Mouse (Mus musculus) hindbrain, embryonic 13.5 days (tissue): ENCODE measurements around the gene Fbxo4. TPM values are rescaled to one million over a fixed set of nuclear protein-coding genes. Genes with fewer than 3 reads are reported as not detected.

ENCODE experiments used
- ATAC-seq: fragments of 200-750 bp; cut with Nextera tagmentation; 2 replicates; pipeline ENCODE4 v1.8.0; 2017; ENCODE audit warnings: moderate TSS enrichment; ENCODE audit not compliant: low FRiP score
- H3K27ac ChIP-seq: fragments of 300-500 bp; sonication (generic); 2 replicates; pipeline ENCODE4 v1.5.1; 2015; ENCODE audit warnings: inconsistent platforms, mild to moderate bottlenecking, moderate library complexity
- H3K27me3 ChIP-seq: fragments of 300-500 bp; sonication (generic); 2 replicates; pipeline ENCODE4 v1.6.1; 2015; ENCODE audit warnings: mild to moderate bottlenecking, inconsistent platforms
- H3K36me3 ChIP-seq: fragments of 300-500 bp; sonication (generic); 2 replicates; pipeline ENCODE4 v1.6.1; 2015; ENCODE audit warnings: mild to moderate bottlenecking, inconsistent platforms
- H3K4me1 ChIP-seq: fragments of 300-500 bp; sonication (generic); replicated peaks from 2 replicates; pipeline ENCODE4 v1.6.1; 2015; ENCODE audit warnings: inconsistent platforms
- H3K4me2 ChIP-seq: fragments of 300-500 bp; sonication (generic); 2 replicates; pipeline ENCODE4 v1.6.1; 2015; ENCODE audit warnings: inconsistent platforms, mild to moderate bottlenecking, moderate library complexity
- H3K4me3 ChIP-seq: fragments of 300-500 bp; sonication (generic); 2 replicates; pipeline ENCODE4 v1.5.1; 2015; ENCODE audit warnings: mild to moderate bottlenecking, inconsistent platforms
- H3K9ac ChIP-seq: fragments of 300-500 bp; sonication (generic); 2 replicates; pipeline ENCODE4 v1.6.1; 2015; ENCODE audit warnings: mild to moderate bottlenecking, inconsistent platforms
- H3K9me3 ChIP-seq: fragments of 300-500 bp; sonication (generic); 2 replicates; pipeline ENCODE4 v1.6.1; 2016; ENCODE audit warnings: inconsistent platforms
- WGBS: fragments of 180-500 bp; shearing (Covaris S2); methylation state at CpG from one replicate; pipeline ENCODE4 v1.1.7; 2015; 5-methylcytosine and 5-hydroxymethylcytosine counted together
- polyA plus RNA-seq: library from polyadenylated mRNA; unstranded; fragments of >200 nt; fragmentation: Nextera tagmentation; extraction: Ambion mirVana; gene quantifications from 2 replicates; pipeline ENCODE4 v1.2.1, GENCODE M21; 2015

Fbxo4 gene
- 8.2 and 8.3 TPM in 2 replicates for polyA plus RNA-seq

DNA sequence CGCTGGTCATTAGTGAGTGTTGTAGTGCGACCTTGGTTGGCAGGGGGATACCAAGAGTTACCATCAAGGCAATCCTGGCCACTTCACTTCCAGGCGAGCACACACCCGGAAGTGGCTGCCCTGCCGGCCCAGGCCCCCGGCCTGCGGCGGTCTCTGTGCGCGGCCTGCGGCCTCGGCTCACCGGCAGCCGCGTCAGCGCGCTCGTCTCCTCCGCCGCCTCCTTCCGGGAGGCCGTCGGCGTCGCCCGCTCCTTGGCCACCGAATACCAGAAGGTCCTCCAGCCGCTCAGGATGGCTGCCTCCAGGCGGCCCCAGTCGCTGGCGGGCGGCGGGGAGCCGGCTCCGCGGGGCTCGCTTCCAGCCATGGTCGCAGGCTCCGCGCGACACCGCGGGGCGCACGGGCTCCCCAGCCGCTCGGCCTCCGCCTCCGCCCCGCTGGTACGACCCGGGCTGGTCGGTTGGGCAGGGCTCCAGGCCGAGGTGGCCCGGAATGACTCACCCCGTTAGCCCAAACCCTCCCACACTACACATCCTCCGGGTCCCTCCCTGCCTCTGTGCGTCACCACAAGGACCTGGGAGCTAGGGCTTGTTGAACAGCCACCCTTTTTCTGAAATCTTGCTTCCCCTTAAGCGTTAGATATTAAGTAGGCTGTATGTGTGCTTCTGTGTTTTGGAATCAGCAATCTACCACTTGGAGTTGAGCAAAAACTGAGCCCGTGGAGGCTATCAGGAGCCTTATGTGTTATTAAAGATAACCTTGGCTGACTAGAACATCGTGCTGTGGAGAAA, at the start of gene Fbxo4:
Fbxo4 (minus strand) TSS at position 513 of the 788 bp plus-strand sequence.
- ATAC-seq = peak; percentile 96
- peak within 1 kb of the TSS; percentile 64 for H3K4me3 ChIP-seq
- no peaks in the 10 kb centered on the region for H3K9me3 ChIP-seq
- peak within 1 kb of the TSS; percentile 67 for H3K4me2 ChIP-seq
- H3K36me3 ChIP-seq = peaks cover 9% of the 10 kb centered on the region
- peak within 1 kb of the TSS; percentile 94 for H3K9ac ChIP-seq
- peak within 1 kb of the TSS; percentile 97 for H3K27ac ChIP-seq
- H3K27me3 ChIP-seq = no peaks in the 10 kb centered on the region
- H3K4me1 ChIP-seq = peaks cover 7% of the 10 kb centered on the region
- WGBS = 2% methylated on average over 57 of the region's 61 CpGs

DNA sequence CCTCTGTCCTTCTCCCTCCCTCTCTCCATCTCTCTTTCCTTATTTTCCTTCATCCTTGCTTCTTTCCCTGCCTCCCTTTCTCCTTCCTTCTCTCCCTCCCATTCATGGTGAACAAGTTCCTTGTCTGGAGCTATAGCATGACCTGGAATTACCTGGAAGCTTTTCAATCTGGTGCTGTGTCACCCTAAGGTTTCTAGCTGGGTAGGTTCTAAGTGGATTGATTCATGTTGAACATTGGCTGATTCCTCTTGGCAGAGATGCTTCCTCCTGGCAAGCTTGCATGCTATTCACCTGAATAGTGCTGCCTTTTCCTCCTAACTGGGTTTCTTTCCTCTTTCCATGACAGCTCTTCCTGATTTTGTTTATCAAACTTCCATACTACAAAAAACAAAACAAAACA, 49.6 kb upstream of the Fbxo4 start:
- peaks cover 21% of the 10 kb centered on the region for H3K4me1 ChIP-seq
- no peaks in the 10 kb centered on the region for H3K9me3 ChIP-seq
- H3K4me2 ChIP-seq = no peak overlapping the region
- no peak for ATAC-seq
- no peak overlapping the region for H3K4me3 ChIP-seq
- H3K27me3 ChIP-seq = no peaks in the 10 kb centered on the region
- H3K9ac ChIP-seq = no peak overlapping the region
- no peak overlapping the region for H3K27ac ChIP-seq
- no peaks in the 10 kb centered on the region for H3K36me3 ChIP-seq

DNA sequence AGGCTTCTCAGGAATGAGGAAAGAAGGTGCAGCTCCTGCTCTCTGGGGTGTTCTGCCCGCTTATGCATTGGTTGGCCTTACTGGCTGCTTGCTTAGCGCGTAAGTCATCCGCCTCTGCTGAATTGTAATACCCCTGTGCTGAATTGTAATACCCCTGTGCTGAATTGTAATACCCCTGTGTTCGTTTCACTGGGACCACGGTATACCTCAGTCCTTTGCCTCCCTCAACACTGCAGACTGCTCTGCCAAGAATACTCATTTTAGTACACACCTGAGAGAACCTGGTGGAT, 49.0 kb upstream of the Fbxo4 start:
- peak overlapping the region; percentile 64 for H3K4me2 ChIP-seq
- no peak for ATAC-seq
- peak overlapping the region; percentile 87; the same call in 1 of the 2 replicates for H3K4me3 ChIP-seq
- peaks cover 21% of the 10 kb centered on the region for H3K4me1 ChIP-seq
- H3K9me3 ChIP-seq = no peaks in the 10 kb centered on the region
- H3K27ac ChIP-seq = no peak overlapping the region
- H3K27me3 ChIP-seq = no peaks in the 10 kb centered on the region
- WGBS = 79% methylated on average over 6 of the region's 6 CpGs
- H3K9ac ChIP-seq = no peak overlapping the region
- H3K36me3 ChIP-seq = no peaks in the 10 kb centered on the region

DNA sequence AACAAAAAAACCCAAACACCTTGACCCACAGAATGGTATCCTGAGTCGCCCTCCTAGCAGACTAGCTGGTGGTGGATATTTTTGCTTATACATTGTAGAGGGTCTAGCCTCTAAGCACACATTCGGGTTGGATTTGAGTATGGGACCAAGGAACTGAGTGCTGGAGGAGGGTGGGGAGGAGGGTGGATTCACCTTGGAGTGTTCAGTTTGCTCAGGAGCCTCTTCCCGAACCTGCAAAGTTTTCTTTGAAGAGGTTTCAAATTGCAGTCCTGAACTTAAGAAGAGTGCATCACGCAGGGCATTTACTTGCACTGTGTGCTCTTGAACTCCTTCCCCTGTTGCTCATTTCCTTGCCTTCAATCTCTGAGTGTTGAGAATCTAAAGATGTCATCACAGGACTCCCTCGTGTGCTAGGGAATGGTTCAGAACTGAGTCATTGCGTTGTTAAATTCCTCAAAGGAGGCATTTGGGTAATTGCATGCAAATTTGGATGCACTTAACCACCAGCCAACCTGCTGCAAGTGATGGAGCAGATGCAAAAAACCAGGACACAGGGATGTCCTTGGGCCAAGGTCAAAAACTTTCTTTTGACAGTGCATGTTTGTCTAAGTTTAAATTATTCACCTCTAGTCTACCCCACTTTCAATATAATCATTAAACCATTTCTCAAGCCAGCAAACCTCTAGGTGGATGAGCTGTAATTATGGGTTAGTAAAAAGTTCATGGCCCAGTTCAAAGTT, 48.5 kb upstream of the Fbxo4 start:
- Histone ChIP-seq H3K9me3 (no peaks in the 10 kb centered on the region), H3K36me3 (no peaks in the 10 kb centered on the region), H3K27ac (peak overlapping the region; percentile 97; the same call in 1 of the 2 replicates), H3K4me3 (peak overlapping the region; percentile 87), H3K4me2 (peak overlapping the region; percentile 64), H3K4me1 (peaks cover 21% of the 10 kb centered on the region), H3K27me3 (no peaks in the 10 kb centered on the region), H3K9ac (peak overlapping the region; percentile 89)
- no peak for ATAC-seq
- WGBS = 17% methylated on average over 6 of the region's 6 CpGs

DNA sequence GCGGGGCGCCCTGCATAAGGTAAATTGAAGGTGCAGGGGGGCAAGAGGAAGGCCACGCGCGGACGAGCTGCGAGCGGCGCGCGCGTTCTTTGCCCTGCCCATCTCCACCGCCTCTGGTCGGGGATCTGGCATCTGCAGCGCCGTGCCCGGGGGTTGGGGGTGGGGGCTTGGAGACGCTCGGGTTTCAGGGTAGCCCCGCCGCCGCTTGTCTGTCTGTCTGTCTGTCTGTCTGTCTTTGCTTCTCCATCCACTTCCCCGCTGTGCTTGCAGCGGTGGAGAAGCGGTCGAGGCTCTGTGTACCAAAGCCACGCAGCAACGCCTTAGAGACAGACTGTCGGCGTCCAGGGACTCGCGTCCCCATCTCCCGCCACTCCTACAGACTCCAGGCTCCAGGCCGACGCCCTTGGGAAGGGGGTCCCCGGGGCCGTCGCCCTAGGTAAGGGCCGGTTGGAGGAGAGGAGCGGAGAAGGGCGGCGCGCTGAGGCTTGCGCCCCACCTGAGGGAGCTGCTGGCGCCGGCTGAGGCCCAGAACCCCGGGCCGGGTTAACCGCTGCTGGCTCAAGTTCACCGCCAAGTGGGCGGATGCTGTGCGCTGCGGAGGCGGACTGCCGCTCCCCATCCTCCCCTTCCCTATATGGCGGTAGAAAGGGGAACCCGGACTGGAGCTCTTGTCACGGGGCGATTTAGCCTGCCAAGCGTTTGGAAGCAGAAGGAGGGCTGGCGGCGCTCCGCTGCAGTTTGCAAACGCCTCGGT, 47.6 kb upstream of the Fbxo4 start:
- peak overlapping the region; percentile 64 for H3K4me2 ChIP-seq
- H3K27me3 ChIP-seq = no peaks in the 10 kb centered on the region
- H3K36me3 ChIP-seq = no peaks in the 10 kb centered on the region
- peak overlapping the region; percentile 89 for H3K9ac ChIP-seq
- no peaks in the 10 kb centered on the region for H3K9me3 ChIP-seq
- peak overlapping the region; percentile 97 for H3K27ac ChIP-seq
- under 1% methylated on average over 65 of the region's 65 CpGs for WGBS
- H3K4me1 ChIP-seq = peaks cover 21% of the 10 kb centered on the region
- H3K4me3 ChIP-seq = peak overlapping the region; percentile 87
- peak; percentile 89 for ATAC-seq

DNA sequence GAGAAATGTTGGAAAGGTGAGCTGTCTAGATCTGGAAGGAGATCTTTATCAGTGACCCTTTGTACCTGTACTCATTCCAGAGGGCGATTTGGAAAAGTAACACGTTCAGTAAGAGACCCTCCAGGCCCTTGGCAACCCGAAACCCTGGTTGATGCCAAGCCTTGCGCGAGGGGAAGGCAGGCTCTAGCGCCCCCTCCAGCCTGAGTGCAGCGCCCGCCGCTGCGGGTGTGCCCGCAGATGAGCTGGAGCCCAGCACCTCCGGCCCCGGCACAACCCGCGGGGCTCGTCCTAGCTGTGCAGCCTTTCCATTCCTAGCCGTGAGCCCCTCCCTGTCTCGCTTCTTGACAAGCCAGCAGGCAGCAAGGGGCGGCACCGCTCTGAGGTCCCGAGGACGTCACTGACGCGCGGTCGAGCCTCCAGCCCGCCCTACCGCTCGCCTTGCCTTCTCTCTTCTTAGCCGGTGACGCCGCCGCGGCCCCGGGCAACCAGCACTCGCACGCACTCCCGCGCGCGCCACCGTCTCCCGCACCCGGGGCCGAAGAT, 46.9 kb upstream of the Fbxo4 start, which contains the start of gene Oxct1:
Oxct1 (plus strand) TSS at position 153 of the 543 bp plus-strand sequence.
- Histone ChIP-seq H3K4me2 (peak within 1 kb of the TSS; percentile 64), H3K36me3 (no peaks in the 10 kb centered on the region), H3K9me3 (no peaks in the 10 kb centered on the region), H3K9ac (peak within 1 kb of the TSS; percentile 89), H3K4me3 (peak within 1 kb of the TSS; percentile 87), H3K27ac (peak within 1 kb of the TSS; percentile 97), H3K27me3 (no peaks in the 10 kb centered on the region), H3K4me1 (peaks cover 21% of the 10 kb centered on the region)
- WGBS = under 1% methylated on average over 45 of the region's 45 CpGs
- peak; percentile 97 for ATAC-seq

DNA sequence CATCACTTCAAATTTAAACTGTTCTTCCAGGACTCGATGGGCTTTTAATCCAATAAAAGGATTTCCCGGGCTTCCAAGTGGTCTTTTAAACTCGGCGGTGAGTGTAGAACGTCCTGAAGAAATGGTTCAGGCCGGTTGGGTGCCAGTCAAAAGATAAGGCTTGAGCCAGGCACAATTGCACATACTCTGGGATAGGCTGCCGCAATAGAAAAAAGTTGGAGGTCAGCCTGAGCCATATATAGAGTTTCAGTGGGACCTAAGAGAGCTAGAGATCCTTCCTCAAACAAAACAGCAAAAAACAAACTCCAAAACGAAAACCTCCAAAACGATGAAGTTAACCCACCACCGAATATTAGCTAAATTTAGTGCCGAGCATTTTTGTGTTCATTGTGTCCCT, 46.1 kb upstream of the Fbxo4 start:
- Histone ChIP-seq H3K27me3 (no peaks in the 10 kb centered on the region), H3K4me2 (peak overlapping the region; percentile 64), H3K27ac (peak overlapping the region; percentile 97; the same call in 1 of the 2 replicates), H3K9me3 (no peaks in the 10 kb centered on the region), H3K4me3 (peak overlapping the region; percentile 87; the same call in 1 of the 2 replicates), H3K36me3 (no peaks in the 10 kb centered on the region), H3K4me1 (peaks cover 21% of the 10 kb centered on the region), H3K9ac (no peak overlapping the region)
- ATAC-seq = no peak
- 79% methylated on average over 11 of the region's 11 CpGs for WGBS

DNA sequence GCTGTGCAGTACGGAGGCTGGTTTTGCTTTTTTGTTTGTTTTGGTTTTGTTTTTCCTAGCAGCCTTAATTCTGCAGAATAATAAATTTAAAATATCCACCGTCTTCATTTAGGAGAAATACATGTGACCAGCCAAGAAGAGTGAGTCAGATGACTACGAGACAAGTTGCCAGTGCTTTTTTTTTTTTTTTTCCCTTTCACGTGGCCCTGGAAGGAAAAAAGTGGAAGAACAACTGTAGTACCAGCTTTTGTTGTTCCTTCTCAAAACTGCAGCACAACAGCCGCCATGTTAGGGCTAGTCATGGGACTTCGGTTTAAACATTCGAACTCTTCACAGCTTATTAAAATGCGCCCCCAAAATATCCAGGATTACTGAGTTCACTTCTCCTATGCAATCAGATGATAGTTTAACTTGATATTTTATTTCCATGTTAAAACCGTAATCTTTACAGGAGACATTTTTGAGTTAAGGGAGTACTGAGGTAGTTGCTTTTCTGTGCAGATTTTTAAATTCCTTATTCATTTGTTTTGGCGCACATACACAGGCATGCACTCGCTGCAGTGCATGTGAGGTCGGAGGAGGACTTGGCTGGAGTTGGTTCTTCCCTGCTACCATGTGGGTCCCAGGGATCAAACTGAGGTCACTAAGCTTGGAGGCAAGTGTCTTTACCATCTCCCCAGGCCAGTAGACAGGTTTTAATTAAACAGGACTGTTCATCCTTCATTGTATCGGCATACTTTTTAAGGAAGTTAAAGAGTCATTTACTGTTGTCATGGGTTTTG, 45.5 kb upstream of the Fbxo4 start:
- 91% methylated on average over 13 of the region's 13 CpGs for WGBS
- Histone ChIP-seq H3K9me3 (no peaks in the 10 kb centered on the region), H3K27ac (no peak overlapping the region), H3K27me3 (no peaks in the 10 kb centered on the region), H3K4me1 (peaks cover 21% of the 10 kb centered on the region), H3K36me3 (no peaks in the 10 kb centered on the region), H3K4me2 (no peak overlapping the region), H3K4me3 (no peak overlapping the region), H3K9ac (no peak overlapping the region)
- no peak for ATAC-seq

DNA sequence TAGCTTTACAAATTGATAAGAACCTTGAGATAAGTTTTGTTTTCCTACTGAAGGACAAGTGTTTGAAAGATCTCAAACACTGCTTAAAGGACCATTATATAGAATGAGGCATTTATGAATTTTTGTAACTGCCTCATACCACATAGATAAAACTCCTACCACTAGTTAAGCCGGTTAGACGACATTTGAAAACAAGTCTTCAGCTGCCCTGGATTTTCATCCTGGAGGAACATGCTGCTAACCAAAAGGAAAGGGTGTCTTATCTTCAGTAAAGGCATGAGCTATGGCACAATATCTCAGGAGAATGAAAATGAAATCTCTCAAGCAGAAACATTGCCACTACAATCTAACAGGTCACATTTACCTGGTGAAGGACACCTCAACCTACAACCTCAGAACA, 44.4 kb upstream of the Fbxo4 start:
- Histone ChIP-seq H3K4me1 (peaks cover 21% of the 10 kb centered on the region), H3K9ac (no peak overlapping the region), H3K27me3 (no peaks in the 10 kb centered on the region), H3K4me2 (no peak overlapping the region), H3K36me3 (no peaks in the 10 kb centered on the region), H3K4me3 (no peak overlapping the region), H3K9me3 (no peaks in the 10 kb centered on the region), H3K27ac (no peak overlapping the region)
- WGBS = 92% methylated on average over 2 of the region's 2 CpGs
- ATAC-seq = no peak

DNA sequence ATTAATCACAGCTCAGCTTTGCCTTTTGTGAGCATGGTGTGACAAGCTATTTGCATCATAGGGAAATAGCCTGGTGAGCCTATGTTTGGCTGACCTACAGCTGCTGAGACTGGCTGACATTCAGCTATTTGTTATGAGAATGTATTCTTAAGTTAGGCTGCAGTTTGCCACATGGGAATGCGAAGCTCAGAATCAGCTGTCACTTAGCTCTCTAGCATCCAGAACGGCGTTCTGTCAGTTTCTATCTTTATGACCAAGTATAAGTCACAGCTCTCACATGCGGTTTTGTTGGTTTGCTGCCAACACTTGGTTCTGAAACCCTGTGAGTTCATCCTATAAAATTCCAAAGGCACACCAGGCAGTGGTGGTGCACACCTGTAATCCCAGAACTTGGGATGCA, 41.3 kb upstream of the Fbxo4 start:
- Histone ChIP-seq H3K4me3 (no peak overlapping the region), H3K36me3 (no peaks in the 10 kb centered on the region), H3K9me3 (no peaks in the 10 kb centered on the region), H3K4me1 (peaks cover 4% of the 10 kb centered on the region; the same call in 1 of the 2 replicates), H3K27me3 (no peaks in the 10 kb centered on the region), H3K4me2 (no peak overlapping the region), H3K27ac (no peak overlapping the region), H3K9ac (no peak overlapping the region)
- WGBS = 58% methylated on average over 4 of the region's 4 CpGs
- no peak for ATAC-seq

DNA sequence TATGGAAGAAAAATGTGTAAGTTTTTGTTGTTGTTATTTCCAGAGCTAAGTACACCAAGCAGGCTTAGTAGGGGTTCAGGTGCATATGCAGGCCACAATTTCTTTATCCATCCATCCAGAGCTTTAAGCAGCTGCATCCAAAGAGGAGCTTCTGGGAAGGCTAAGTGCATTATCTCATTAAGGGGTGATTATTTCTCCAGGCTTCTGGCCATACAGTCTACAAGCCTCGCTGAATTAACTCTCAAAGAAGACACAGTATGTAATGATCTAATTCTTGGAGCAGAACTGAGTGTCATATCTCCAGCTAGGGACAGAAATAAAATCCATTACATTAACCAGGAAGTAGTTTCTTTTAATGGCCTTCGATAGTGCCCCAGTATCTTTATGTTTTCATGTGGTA, 34.5 kb upstream of the Fbxo4 start:
- H3K27ac ChIP-seq = no peak overlapping the region
- ATAC-seq = 0 out of 2 replicates have a peak, but pooled peaks have one; percentile 57
- no peaks in the 10 kb centered on the region for H3K27me3 ChIP-seq
- no peak overlapping the region for H3K4me2 ChIP-seq
- no peak overlapping the region for H3K4me3 ChIP-seq
- H3K9ac ChIP-seq = no peak overlapping the region
- WGBS = 67% methylated on average over 2 of the region's 2 CpGs
- no peaks in the 10 kb centered on the region for H3K36me3 ChIP-seq
- no peaks in the 10 kb centered on the region for H3K4me1 ChIP-seq
- no peaks in the 10 kb centered on the region for H3K9me3 ChIP-seq
